Mouse (Mus musculus): ENCODE data around the gene 4930404H24Rik. TPM values are rescaled to one million over a fixed set of nuclear protein-coding genes. Genes with fewer than 3 reads are reported as not detected.

4930404H24Rik gene
- polyA plus RNA-seq, 1 experiment from 2014 or later, result not detected

DNA sequence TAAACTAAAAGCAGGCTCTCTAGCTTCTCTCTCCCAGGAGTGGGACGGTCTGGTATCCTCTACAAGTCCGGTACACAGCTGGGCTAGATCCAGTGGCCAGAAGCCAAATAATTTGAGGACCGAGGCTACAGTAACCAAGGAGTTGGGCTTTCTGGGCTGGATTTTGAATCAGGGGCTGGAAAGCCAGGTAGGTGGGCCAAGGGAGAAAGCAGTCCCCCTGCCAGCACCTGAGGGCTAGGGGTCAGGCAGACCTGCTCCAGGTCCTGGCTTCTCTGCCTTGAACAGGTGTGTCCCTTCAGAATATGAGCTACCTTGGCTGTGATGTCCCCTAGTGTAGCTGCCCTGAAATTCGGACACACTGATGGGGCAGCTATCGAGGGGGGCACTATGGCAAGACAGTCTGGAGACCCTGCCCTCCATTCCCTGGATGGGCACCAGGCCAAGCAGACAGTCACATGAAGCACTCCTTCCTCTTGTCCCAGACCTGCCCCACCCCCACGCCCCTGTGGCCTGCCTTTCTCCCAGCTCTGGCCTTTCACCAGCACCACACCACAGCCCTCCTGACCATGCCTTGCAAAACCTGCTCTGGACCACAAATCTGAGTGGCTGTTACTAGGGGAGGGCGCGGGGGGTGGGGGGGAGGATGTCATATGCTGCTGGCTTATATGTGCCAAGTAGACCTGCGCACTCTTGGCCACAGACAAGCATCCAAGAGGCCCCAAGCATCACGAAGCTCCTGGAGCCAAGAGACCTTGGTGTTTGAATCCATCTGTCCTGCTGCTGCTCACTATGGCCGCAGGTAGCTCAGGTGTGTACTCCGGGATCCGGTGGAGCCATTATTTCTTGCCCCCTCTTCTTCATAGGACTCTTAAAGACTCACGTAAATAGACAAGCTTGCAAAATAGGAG, 20.1 kb downstream of the 4930404H24Rik start:
- WGBS, result 81% methylated on average over 14 of the region's 14 CpGs
- ATAC-seq (ENCODE audit: low FRiP score), result no peak
- Histone ChIP-seq H3K36me3 (ENCODE audit: control insufficient read depth, insufficient read depth, low read length) (no peaks in the 10 kb centered on the region), H3K4me1 (ENCODE audit: control insufficient read depth, insufficient read depth, low read length) (peaks cover 24% of the 10 kb centered on the region), H3K4me3 (ENCODE audit: low read depth, low read length) (no peak overlapping the region), H3K4me2 (no peak overlapping the region), H3K27ac (ENCODE audit: low read depth, low read length) (no peak overlapping the region), H3K9me3 (ENCODE audit: control insufficient read depth, low read length) (no peaks in the 10 kb centered on the region), H3K9ac (ENCODE audit: low read length) (no peak overlapping the region), H3K27me3 (ENCODE audit: control insufficient read depth, insufficient read depth, low read length) (no peaks in the 10 kb centered on the region)
- no peak for DNase-seq (ENCODE audit: low spot score, missing footprints)

- no peak overlapping the region for H3K27ac ChIP-seq (ENCODE audit: low read depth, low read length)
- no peak overlapping the region for H3K4me2 ChIP-seq
- DNase-seq (ENCODE audit: low spot score, missing footprints) (no peak), ATAC-seq (ENCODE audit: low FRiP score) (no peak)
- 86% methylated on average over 3 of the region's 3 CpGs for WGBS
- H3K36me3 ChIP-seq (ENCODE audit: control insufficient read depth, insufficient read depth, low read length), result no peaks in the 10 kb centered on the region
- H3K4me3 ChIP-seq (ENCODE audit: low read depth, low read length), result no peak overlapping the region
- peaks cover 18% of the 10 kb centered on the region for H3K4me1 ChIP-seq (ENCODE audit: control insufficient read depth, insufficient read depth, low read length)
- H3K9me3 ChIP-seq (ENCODE audit: control insufficient read depth, low read length), result no peaks in the 10 kb centered on the region
- no peaks in the 10 kb centered on the region for H3K27me3 ChIP-seq (ENCODE audit: control insufficient read depth, insufficient read depth, low read length)
- no peak overlapping the region for H3K9ac ChIP-seq (ENCODE audit: low read length)
Observed at GRCm38 (mm10) chr2:153513983-153514382, 21.4 kb downstream of the 4930404H24Rik start.

DNA sequence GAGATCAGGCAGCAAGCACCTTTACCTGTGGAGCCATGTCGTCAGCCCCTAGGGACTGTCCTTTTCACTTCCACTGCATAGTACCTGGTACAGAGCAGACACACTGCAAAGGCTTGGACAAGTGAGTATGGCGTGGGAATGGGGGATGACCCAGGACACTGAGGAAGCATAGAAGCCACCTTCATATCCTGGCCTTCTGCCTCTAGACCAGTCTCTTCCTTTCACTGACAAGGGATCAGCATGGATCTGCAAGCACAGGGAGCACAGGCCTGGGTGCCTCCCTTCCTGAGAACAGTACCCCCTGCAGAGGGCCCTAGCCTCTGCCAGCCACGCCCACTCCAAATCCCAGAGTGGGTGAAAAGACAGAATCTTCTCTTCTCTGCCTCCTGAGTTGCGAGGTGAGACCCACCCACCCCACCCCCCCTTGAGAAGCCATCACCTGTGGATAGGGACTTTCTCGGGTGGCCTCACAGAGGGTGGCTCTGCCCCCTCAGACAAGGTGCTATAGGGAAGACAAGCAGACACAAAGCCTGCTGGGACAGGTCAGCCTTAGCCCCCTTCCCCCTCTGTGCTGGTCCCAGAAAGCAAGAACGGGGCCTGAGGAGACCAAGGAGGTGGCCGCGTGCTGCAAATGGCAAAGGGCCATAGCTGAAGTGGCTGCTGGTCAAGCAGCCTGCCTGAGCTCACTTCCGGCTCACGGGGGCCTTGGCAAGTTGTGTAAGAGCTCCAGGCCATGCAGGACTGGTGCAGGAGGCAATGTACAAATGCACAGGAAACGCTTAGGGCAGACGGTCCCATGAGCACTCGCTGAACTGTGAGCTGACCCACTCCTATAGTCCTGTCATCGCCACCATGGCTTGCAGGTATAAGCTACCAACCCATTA, 22.1 kb downstream of the 4930404H24Rik start:
- no peaks in the 10 kb centered on the region for H3K36me3 ChIP-seq (ENCODE audit: control insufficient read depth, insufficient read depth, low read length)
- ATAC-seq (ENCODE audit: low FRiP score) (no peak), DNase-seq (ENCODE audit: low spot score, missing footprints) (no peak)
- H3K9ac ChIP-seq (ENCODE audit: low read length), result no peak overlapping the region
- H3K4me3 ChIP-seq (ENCODE audit: low read depth, low read length), result no peak overlapping the region
- no peak overlapping the region for H3K27ac ChIP-seq (ENCODE audit: low read depth, low read length)
- 86% methylated on average over 14 of the region's 14 CpGs for WGBS
- no peaks in the 10 kb centered on the region for H3K27me3 ChIP-seq (ENCODE audit: control insufficient read depth, insufficient read depth, low read length)
- no peak overlapping the region for H3K4me2 ChIP-seq
- no peaks in the 10 kb centered on the region for H3K9me3 ChIP-seq (ENCODE audit: control insufficient read depth, low read length)
- peaks cover 11% of the 10 kb centered on the region for H3K4me1 ChIP-seq (ENCODE audit: control insufficient read depth, insufficient read depth, low read length)

GRCm38 (mm10) chr2:153515582-153515981, 23.0 kb downstream of the 4930404H24Rik start:
- Histone ChIP-seq H3K9ac (ENCODE audit: low read length) (no peak overlapping the region), H3K36me3 (ENCODE audit: control insufficient read depth, insufficient read depth, low read length) (no peaks in the 10 kb centered on the region), H3K9me3 (ENCODE audit: control insufficient read depth, low read length) (no peaks in the 10 kb centered on the region), H3K4me1 (ENCODE audit: control insufficient read depth, insufficient read depth, low read length) (peaks cover 8% of the 10 kb centered on the region), H3K27me3 (ENCODE audit: control insufficient read depth, insufficient read depth, low read length) (no peaks in the 10 kb centered on the region), H3K27ac (ENCODE audit: low read depth, low read length) (no peak overlapping the region), H3K4me3 (ENCODE audit: low read depth, low read length) (no peak overlapping the region), H3K4me2 (no peak overlapping the region)
- 93% methylated on average over 6 of the region's 6 CpGs for WGBS
- ATAC-seq (ENCODE audit: low FRiP score), result no peak
- DNase-seq (ENCODE audit: low spot score, missing footprints), result no peak

DNA sequence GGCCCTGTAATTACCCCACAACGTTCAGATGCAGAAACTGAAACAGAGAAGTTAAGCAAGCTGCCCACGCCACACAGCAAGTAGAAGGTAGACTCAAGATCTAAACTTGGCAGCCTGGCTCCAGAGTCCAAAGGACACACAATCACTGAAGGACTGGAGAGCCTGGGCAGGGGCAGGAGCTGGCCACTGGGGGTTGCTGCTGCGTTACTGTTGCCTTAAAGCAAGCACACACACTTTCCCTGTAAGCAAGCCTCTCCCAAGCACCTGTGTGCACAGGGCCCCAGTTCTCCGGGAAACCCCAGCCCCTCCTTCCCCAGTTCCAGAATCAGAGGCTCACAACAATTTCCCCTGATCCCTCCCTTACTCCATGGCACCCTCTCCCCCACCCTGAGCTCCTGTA, 24.4 kb downstream of the 4930404H24Rik start:
- H3K36me3 ChIP-seq (ENCODE audit: control insufficient read depth, insufficient read depth, low read length), result no peaks in the 10 kb centered on the region
- no peak overlapping the region for H3K27ac ChIP-seq (ENCODE audit: low read depth, low read length)
- H3K9ac ChIP-seq (ENCODE audit: low read length), result no peak overlapping the region
- 49% methylated on average over 4 of the region's 4 CpGs for WGBS
- H3K27me3 ChIP-seq (ENCODE audit: control insufficient read depth, insufficient read depth, low read length), result no peaks in the 10 kb centered on the region
- DNase-seq (ENCODE audit: low spot score, missing footprints) (no peak), ATAC-seq (ENCODE audit: low FRiP score) (peak; percentile 32; the same call in 1 of the 2 replicates)
- no peaks in the 10 kb centered on the region for H3K9me3 ChIP-seq (ENCODE audit: control insufficient read depth, low read length)
- peaks cover 10% of the 10 kb centered on the region for H3K4me1 ChIP-seq (ENCODE audit: control insufficient read depth, insufficient read depth, low read length)
- no peak overlapping the region for H3K4me2 ChIP-seq
- no peak overlapping the region for H3K4me3 ChIP-seq (ENCODE audit: low read depth, low read length)

DNA sequence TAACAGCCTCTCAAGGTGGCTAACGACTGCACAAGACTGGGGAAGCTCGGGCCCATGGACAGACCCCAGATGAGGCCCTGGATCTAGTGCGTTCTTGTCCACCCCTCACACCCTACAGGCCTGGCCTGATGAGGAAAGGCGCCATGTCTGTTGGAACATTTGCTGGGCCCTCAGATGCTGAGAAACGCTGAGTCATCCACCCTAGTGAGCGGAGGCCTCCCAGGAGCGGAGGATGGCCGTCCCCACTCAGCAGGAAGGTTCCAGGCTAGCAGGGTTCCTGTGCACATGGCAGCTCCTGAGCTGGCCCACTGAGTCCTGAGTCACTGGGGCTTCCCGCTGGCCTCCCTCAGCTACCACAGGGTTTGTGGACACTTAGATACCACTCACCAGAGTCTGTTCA, 27.5 kb downstream of the 4930404H24Rik start:
- no peak for ATAC-seq (ENCODE audit: low FRiP score)
- no peak overlapping the region for H3K4me2 ChIP-seq
- no peak for DNase-seq (ENCODE audit: low spot score, missing footprints)
- H3K4me3 ChIP-seq (ENCODE audit: low read depth, low read length), result no peak overlapping the region
- no peaks in the 10 kb centered on the region for H3K36me3 ChIP-seq (ENCODE audit: control insufficient read depth, insufficient read depth, low read length)
- 73% methylated on average over 9 of the region's 9 CpGs for WGBS
- peaks cover 14% of the 10 kb centered on the region for H3K4me1 ChIP-seq (ENCODE audit: control insufficient read depth, insufficient read depth, low read length)
- H3K9ac ChIP-seq (ENCODE audit: low read length), result no peak overlapping the region
- H3K9me3 ChIP-seq (ENCODE audit: control insufficient read depth, low read length), result no peaks in the 10 kb centered on the region
- no peaks in the 10 kb centered on the region for H3K27me3 ChIP-seq (ENCODE audit: control insufficient read depth, insufficient read depth, low read length)
- H3K27ac ChIP-seq (ENCODE audit: low read depth, low read length), result no peak overlapping the region

- 31% methylated on average over 4 of the region's 4 CpGs for WGBS
- peaks cover 6% of the 10 kb centered on the region for H3K27me3 ChIP-seq (ENCODE audit: control insufficient read depth, insufficient read depth, low read length)
- ATAC-seq (ENCODE audit: low FRiP score), result peak; percentile 69
- peak overlapping the region; percentile 2 for H3K27ac ChIP-seq (ENCODE audit: low read depth, low read length)
- H3K4me1 ChIP-seq (ENCODE audit: control insufficient read depth, insufficient read depth, low read length), result peaks cover 31% of the 10 kb centered on the region
- H3K4me3 ChIP-seq (ENCODE audit: low read depth, low read length), result no peak overlapping the region
- H3K36me3 ChIP-seq (ENCODE audit: control insufficient read depth, insufficient read depth, low read length), result no peaks in the 10 kb centered on the region
- H3K9ac ChIP-seq (ENCODE audit: low read length), result peak overlapping the region; percentile 20; the same call in 1 of the 2 replicates
- H3K9me3 ChIP-seq (ENCODE audit: control insufficient read depth, low read length), result no peaks in the 10 kb centered on the region
- DNase-seq (ENCODE audit: low spot score, missing footprints), result no peak
- 0 out of 2 replicates have a peak overlapping the region, but pooled peaks have one; percentile 3 for H3K4me2 ChIP-seq
Observed at GRCm38 (mm10) chr2:153522270-153522669, 29.7 kb downstream of the 4930404H24Rik start.

GRCm38 (mm10) chr2:153523143-153523542, 30.6 kb downstream of the 4930404H24Rik start:
- Histone ChIP-seq H3K4me1 (ENCODE audit: control insufficient read depth, insufficient read depth, low read length) (peaks cover 35% of the 10 kb centered on the region), H3K9ac (ENCODE audit: low read length) (no peak overlapping the region), H3K27me3 (ENCODE audit: control insufficient read depth, insufficient read depth, low read length) (peaks cover 9% of the 10 kb centered on the region), H3K4me3 (ENCODE audit: low read depth, low read length) (no peak overlapping the region), H3K27ac (ENCODE audit: low read depth, low read length) (no peak overlapping the region), H3K36me3 (ENCODE audit: control insufficient read depth, insufficient read depth, low read length) (no peaks in the 10 kb centered on the region), H3K9me3 (ENCODE audit: control insufficient read depth, low read length) (no peaks in the 10 kb centered on the region), H3K4me2 (no peak overlapping the region)
- DNase-seq (ENCODE audit: low spot score, missing footprints) (no peak), ATAC-seq (ENCODE audit: low FRiP score) (no peak)
- WGBS, result 70% methylated on average over 9 of the region's 9 CpGs

DNA sequence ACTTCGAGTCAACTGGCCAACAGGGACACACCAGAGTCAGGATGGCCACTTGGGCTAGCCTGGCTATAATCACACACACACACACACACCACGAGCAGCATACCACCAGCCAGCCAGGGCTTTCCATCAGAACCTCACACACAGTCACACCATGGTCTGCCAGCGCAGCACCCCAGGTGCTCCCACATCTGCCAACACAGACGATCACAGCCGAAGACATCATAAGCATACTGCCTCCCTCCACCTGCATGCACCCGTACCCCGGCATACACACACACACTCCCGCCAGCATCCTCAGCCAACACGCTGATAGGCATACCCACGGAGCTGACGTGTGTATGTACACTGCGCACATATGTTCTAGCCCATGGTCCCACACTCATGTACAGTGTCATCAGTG, 31.1 kb downstream of the 4930404H24Rik start:
- no peak overlapping the region for H3K27ac ChIP-seq (ENCODE audit: low read depth, low read length)
- H3K9ac ChIP-seq (ENCODE audit: low read length), result no peak overlapping the region
- no peak for ATAC-seq (ENCODE audit: low FRiP score)
- H3K4me1 ChIP-seq (ENCODE audit: control insufficient read depth, insufficient read depth, low read length), result peaks cover 35% of the 10 kb centered on the region
- no peak overlapping the region for H3K4me3 ChIP-seq (ENCODE audit: low read depth, low read length)
- peaks cover 9% of the 10 kb centered on the region for H3K27me3 ChIP-seq (ENCODE audit: control insufficient read depth, insufficient read depth, low read length)
- H3K4me2 ChIP-seq, result no peak overlapping the region
- no peaks in the 10 kb centered on the region for H3K9me3 ChIP-seq (ENCODE audit: control insufficient read depth, low read length)
- H3K36me3 ChIP-seq (ENCODE audit: control insufficient read depth, insufficient read depth, low read length), result no peaks in the 10 kb centered on the region
- WGBS, result 89% methylated on average over 12 of the region's 12 CpGs
- no peak for DNase-seq (ENCODE audit: low spot score, missing footprints)

Measured in midbrain, embryonic 11.5 days (tissue).